Mouse (Mus musculus): ENCODE data around the gene Rasal2.

Rasal2 gene

DNA sequence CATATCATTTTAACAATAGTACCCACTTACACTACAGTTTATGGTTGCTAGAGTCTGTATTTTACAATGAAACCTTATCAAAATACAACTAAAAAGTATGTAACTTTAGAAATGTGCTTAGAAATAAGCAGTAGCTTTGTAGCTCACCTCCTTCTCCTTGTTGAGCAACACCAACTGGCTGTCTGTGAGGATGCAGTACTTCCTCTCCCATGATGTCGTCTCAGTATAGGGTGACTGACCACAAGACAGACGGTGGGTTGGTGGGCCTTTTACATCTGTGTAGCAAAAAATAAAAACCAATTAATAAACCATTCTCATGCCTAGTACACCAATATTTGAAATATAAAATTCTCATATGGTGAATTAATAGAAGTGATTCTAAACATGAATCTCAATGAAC is 113.4 kb downstream of the Rasal2 start:
- no peak overlapping the region for H3K4me3 ChIP-seq (replicated peaks; ENCODE audit: low read length)
- no peaks in the 10 kb centered on the region for H3K27me3 ChIP-seq (ENCODE audit: insufficient read depth, low read length)
- H3K36me3 ChIP-seq (ENCODE audit: insufficient read depth, low read length) = 0 out of 2 replicates have a peak, but pooled peaks cover 5% of the 10 kb centered on the region
- no peak for TF ChIP-seq POU5F1 (IDR thresholded peaks at IDR 0.05; ENCODE audit: borderline replicate concordance, low read length)
- TF ChIP-seq NANOG (IDR thresholded peaks at IDR 0.05; ENCODE audit: borderline replicate concordance, low read length) = no peak
- no peak for TF ChIP-seq CTCF (conservative IDR thresholded peaks at IDR 0.05; ENCODE audit: low read length)
- H3K9me3 ChIP-seq (ENCODE audit: low read length) = no peaks in the 10 kb centered on the region
- no peaks in the 10 kb centered on the region for H3K4me1 ChIP-seq (replicated peaks; ENCODE audit: low read depth, low read length)

DNA sequence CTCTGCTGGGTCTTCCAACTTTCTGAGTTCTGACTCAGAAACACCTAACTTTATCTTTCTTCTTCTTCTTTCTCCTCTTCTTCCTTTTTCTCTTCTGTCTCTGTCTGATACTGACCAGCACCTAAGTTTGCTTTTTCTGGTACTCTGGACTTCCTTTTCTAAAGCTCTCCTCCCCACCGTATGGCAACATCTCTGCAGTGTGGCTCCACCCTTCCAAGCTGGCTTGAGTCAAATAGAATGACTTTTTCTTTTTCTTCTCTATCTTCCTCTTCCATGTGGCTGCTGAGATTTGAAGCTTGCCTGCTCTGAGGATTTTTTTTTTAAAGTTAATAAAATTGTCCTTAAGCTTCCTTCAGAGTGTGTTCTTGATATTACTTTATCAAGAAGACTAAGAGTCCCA is 115.3 kb downstream of the Rasal2 start:
- Histone ChIP-seq H3K4me1 (replicated peaks; ENCODE audit: low read depth, low read length) (no peaks in the 10 kb centered on the region), H3K27me3 (ENCODE audit: insufficient read depth, low read length) (no peaks in the 10 kb centered on the region), H3K4me3 (replicated peaks; ENCODE audit: low read length) (no peak overlapping the region), H3K9me3 (ENCODE audit: low read length) (no peaks in the 10 kb centered on the region), H3K36me3 (ENCODE audit: insufficient read depth, low read length) (0 out of 2 replicates have a peak, but pooled peaks cover 5% of the 10 kb centered on the region)
- TF ChIP-seq POU5F1 (IDR thresholded peaks at IDR 0.05; ENCODE audit: borderline replicate concordance, low read length) (no peak), CTCF (conservative IDR thresholded peaks at IDR 0.05; ENCODE audit: low read length) (no peak)

DNA sequence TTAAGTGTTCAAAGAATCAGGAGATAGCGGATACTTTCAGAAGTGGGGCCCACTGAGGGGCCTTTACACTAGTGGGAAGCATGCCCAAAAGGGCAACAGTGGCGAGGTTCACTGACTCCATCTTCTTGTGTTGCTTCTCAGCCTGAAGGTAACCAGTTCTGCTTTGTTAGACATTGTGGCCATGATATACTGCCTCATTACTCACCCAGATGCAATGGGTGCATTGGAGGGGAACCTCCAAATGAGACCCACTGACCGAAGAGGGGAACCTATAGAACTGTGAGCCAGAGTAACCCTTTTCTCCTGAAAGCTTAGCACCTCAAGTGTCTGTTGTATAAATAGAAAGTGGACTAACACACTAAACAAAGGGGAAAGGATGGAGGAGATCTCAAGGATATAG is 116.5 kb downstream of the Rasal2 start:
- TF ChIP-seq POU5F1 (IDR thresholded peaks at IDR 0.05; ENCODE audit: borderline replicate concordance, low read length) (no peak), CTCF (conservative IDR thresholded peaks at IDR 0.05; ENCODE audit: low read length) (no peak), NANOG (IDR thresholded peaks at IDR 0.05; ENCODE audit: borderline replicate concordance, low read length) (no peak)
- H3K4me3 ChIP-seq (replicated peaks; ENCODE audit: low read length) = no peak overlapping the region
- 0 out of 2 replicates have a peak, but pooled peaks cover 5% of the 10 kb centered on the region for H3K36me3 ChIP-seq (ENCODE audit: insufficient read depth, low read length)
- H3K27me3 ChIP-seq (ENCODE audit: insufficient read depth, low read length) = no peaks in the 10 kb centered on the region
- no peaks in the 10 kb centered on the region for H3K9me3 ChIP-seq (ENCODE audit: low read length)
- H3K4me1 ChIP-seq (replicated peaks; ENCODE audit: low read depth, low read length) = no peaks in the 10 kb centered on the region

DNA sequence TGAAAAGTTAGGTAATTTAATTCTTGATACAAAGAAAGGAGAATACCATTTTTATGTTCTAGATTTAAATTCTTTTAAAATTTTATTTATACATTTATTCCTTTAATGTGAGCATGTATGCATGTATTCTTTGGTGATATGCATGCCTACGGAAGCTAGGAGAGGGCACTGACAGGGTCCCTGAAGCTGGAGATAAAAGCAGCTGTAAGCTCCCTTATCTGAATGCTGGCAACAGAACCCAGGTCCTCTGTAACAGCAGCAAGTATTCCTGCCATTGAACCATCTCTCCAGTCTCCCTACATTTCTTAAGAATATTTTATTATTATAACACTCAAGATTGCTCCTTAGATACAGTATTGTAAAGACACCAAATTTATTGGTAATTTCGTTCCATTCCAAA is 122.2 kb downstream of the Rasal2 start:
- H3K4me1 ChIP-seq (replicated peaks; ENCODE audit: low read depth, low read length) = no peaks in the 10 kb centered on the region
- no peak overlapping the region for H3K4me3 ChIP-seq (replicated peaks; ENCODE audit: low read length)
- H3K27me3 ChIP-seq (ENCODE audit: insufficient read depth, low read length) = no peaks in the 10 kb centered on the region
- H3K36me3 ChIP-seq (ENCODE audit: insufficient read depth, low read length) = no peaks in the 10 kb centered on the region
- TF ChIP-seq NANOG (IDR thresholded peaks at IDR 0.05; ENCODE audit: borderline replicate concordance, low read length) = no peak
- TF ChIP-seq POU5F1 (IDR thresholded peaks at IDR 0.05; ENCODE audit: borderline replicate concordance, low read length) = no peak
- TF ChIP-seq CTCF (conservative IDR thresholded peaks at IDR 0.05; ENCODE audit: low read length) = no peak
- no peaks in the 10 kb centered on the region for H3K9me3 ChIP-seq (ENCODE audit: low read length)

DNA sequence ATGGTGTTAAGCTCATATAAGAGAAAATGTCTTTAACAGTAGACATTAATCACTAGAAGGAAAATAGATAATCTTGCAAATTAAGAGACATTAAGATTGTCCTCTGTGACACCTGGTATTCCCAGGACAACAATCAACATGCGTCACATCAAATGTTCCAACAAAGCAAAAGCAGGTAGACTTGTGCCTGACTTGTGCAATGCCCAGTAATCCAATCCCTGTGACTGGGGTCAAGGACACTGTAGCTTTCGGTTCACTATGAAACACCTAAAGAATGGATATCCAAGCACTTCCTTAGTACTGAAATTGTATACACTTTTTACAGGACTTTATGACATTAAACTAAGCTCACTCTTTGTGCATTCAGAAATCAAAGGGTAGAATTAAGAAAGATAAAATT is 123.1 kb downstream of the Rasal2 start:
- Histone ChIP-seq H3K36me3 (ENCODE audit: insufficient read depth, low read length) (no peaks in the 10 kb centered on the region), H3K4me3 (replicated peaks; ENCODE audit: low read length) (no peak overlapping the region), H3K27me3 (ENCODE audit: insufficient read depth, low read length) (no peaks in the 10 kb centered on the region), H3K4me1 (replicated peaks; ENCODE audit: low read depth, low read length) (no peaks in the 10 kb centered on the region), H3K9me3 (ENCODE audit: low read length) (no peaks in the 10 kb centered on the region)
- TF ChIP-seq POU5F1 (IDR thresholded peaks at IDR 0.05; ENCODE audit: borderline replicate concordance, low read length) = no peak
- no peak for TF ChIP-seq NANOG (IDR thresholded peaks at IDR 0.05; ENCODE audit: borderline replicate concordance, low read length)
- TF ChIP-seq CTCF (conservative IDR thresholded peaks at IDR 0.05; ENCODE audit: low read length) = no peak

DNA sequence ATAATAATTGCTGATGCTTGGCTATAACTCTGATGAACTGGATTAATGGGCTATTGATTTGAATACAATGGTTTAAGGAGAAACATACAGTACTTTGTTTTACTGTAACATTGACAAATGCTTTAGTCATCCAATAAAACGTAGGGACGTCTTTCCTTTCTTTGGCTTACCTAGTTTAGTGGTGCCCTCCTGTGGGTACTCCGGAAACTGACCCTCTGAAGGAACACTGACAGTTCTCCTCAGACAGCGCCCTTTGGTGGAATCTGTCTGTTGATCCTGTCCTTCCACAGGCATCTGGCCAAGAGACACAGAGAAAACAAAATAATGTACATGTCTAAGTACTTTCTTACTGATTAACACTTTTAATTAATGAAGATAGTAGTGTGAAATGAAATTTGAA is 125.8 kb downstream of the Rasal2 start:
- Histone ChIP-seq H3K9me3 (ENCODE audit: low read length) (no peaks in the 10 kb centered on the region), H3K36me3 (ENCODE audit: insufficient read depth, low read length) (no peaks in the 10 kb centered on the region), H3K4me3 (replicated peaks; ENCODE audit: low read length) (no peak overlapping the region), H3K4me1 (replicated peaks; ENCODE audit: low read depth, low read length) (no peaks in the 10 kb centered on the region), H3K27me3 (ENCODE audit: insufficient read depth, low read length) (no peaks in the 10 kb centered on the region)
- TF ChIP-seq CTCF (conservative IDR thresholded peaks at IDR 0.05; ENCODE audit: low read length) (peak; percentile 18), NANOG (IDR thresholded peaks at IDR 0.05; ENCODE audit: borderline replicate concordance, low read length) (no peak)

DNA sequence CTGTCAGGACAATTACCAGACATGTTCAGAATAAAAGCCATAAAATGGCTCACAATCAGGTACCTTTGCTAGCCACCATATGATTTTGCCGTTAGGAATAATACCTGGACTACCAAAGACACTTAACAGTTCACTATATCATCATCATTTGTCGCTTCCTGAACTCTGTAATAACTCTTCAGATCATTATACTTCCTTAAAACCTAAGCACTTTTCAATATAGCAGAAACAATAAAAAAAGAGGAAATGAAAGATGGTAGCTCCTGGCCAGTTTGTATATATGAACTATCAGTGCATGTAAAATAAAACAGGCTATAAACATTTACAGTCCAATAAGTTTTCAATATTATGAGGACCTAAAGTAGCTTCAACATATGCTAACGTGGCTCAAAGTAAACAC is 127.0 kb downstream of the Rasal2 start:
- TF ChIP-seq CTCF (conservative IDR thresholded peaks at IDR 0.05; ENCODE audit: low read length) (no peak), POU5F1 (IDR thresholded peaks at IDR 0.05; ENCODE audit: borderline replicate concordance, low read length) (no peak), NANOG (IDR thresholded peaks at IDR 0.05; ENCODE audit: borderline replicate concordance, low read length) (no peak)
- Histone ChIP-seq H3K4me1 (replicated peaks; ENCODE audit: low read depth, low read length) (no peaks in the 10 kb centered on the region), H3K4me3 (replicated peaks; ENCODE audit: low read length) (no peak overlapping the region), H3K27me3 (ENCODE audit: insufficient read depth, low read length) (no peaks in the 10 kb centered on the region), H3K9me3 (ENCODE audit: low read length) (no peaks in the 10 kb centered on the region), H3K36me3 (ENCODE audit: insufficient read depth, low read length) (no peaks in the 10 kb centered on the region)

DNA sequence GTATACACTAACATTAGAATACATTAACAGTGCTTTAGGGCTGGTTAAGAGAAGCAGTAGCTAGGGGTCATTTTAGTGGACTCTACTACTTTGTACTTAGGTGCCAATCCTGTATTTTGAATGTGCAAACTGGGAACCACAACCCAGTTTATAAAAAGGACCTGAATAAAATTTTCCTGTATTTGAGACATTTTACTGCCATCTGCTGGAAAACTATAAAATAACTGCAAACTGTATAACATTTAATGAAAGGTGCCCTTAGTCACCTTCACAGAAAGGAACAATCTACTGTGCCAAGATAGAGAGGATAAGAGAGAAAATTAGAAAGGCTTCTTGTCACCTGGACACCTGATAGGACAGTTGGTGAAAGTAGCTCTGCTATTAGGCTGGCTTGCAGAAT is 131.6 kb downstream of the Rasal2 start:
- H3K27me3 ChIP-seq (ENCODE audit: insufficient read depth, low read length) = no peaks in the 10 kb centered on the region
- H3K36me3 ChIP-seq (ENCODE audit: insufficient read depth, low read length) = no peaks in the 10 kb centered on the region
- TF ChIP-seq CTCF (conservative IDR thresholded peaks at IDR 0.05; ENCODE audit: low read length) = 0 out of 2 replicates have a peak, but pooled peaks have one; percentile 6
- TF ChIP-seq NANOG (IDR thresholded peaks at IDR 0.05; ENCODE audit: borderline replicate concordance, low read length) = no peak
- H3K4me1 ChIP-seq (replicated peaks; ENCODE audit: low read depth, low read length) = no peaks in the 10 kb centered on the region
- no peak overlapping the region for H3K4me3 ChIP-seq (replicated peaks; ENCODE audit: low read length)
- no peaks in the 10 kb centered on the region; the same call in 1 of the 2 replicates for H3K9me3 ChIP-seq (ENCODE audit: low read length)

DNA sequence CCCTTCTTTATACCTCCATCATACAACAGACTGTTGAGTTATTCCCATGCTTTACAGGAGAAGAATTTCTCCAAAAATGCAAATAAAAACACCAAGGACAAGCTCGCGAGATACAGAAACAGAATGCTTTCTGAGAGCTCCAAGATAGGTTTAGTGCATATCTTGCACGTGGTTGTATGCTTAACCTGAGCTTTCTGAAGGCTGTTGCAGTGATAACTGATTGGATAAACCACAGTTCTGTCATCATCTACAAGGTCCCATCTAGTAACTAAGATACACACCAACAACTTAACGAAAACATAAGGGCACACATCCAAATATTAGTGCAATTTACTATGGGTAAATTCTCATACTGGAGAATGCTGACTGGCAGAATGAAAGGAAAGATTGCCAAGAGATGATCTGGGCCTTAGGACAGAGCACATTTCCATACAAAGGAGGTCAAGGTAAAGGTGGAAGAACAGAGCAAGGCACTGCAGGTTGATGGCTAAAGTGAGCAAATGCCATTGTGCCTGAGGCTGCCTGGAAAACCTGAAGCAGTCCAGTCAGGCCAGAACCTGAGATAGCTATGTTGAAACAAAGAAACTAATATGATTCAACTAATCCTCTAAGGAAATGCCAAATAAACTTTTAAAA is 136.6 kb downstream of the Rasal2 start:
- TF ChIP-seq CTCF (conservative IDR thresholded peaks at IDR 0.05; ENCODE audit: low read length) (no peak), POU5F1 (IDR thresholded peaks at IDR 0.05; ENCODE audit: borderline replicate concordance, low read length) (no peak), NANOG (IDR thresholded peaks at IDR 0.05; ENCODE audit: borderline replicate concordance, low read length) (no peak)
- Histone ChIP-seq H3K27me3 (ENCODE audit: insufficient read depth, low read length) (no peaks in the 10 kb centered on the region), H3K4me3 (replicated peaks; ENCODE audit: low read length) (no peak overlapping the region), H3K4me1 (replicated peaks; ENCODE audit: low read depth, low read length) (no peaks in the 10 kb centered on the region), H3K9me3 (ENCODE audit: low read length) (no peaks in the 10 kb centered on the region; the same call in 1 of the 2 replicates), H3K36me3 (ENCODE audit: insufficient read depth, low read length) (no peaks in the 10 kb centered on the region)

Measured in E14TG2a.4 (cell line).